Mouse (Mus musculus): Measurements from ENCODE around the gene Mtmr3. TPM values are rescaled to one million over a fixed set of nuclear protein-coding genes. Genes with fewer than 3 reads are reported as not detected.

Mtmr3 gene
- total RNA-seq, 2 experiments from 2014 or later, result 69.3 to 71.4 TPM

Other genes with a start within 250 kb of the Mtmr3 start
- gene Hormad2, start 153.8 kb downstream of the Mtmr3 start, total RNA-seq (2021), result under 1 TPM in 1 of 2 experiments, not detected in 1; 0.45 TPM
- gene Gm11032, start 25.2 kb upstream of the Mtmr3 start, total RNA-seq (2021), result not detected
- gene Ascc2, start 42.9 kb upstream of the Mtmr3 start, total RNA-seq (2021), result 10 to 100 TPM; 20.0 to 22.9 TPM
- 100 to 1,000 TPM; 391 to 441 TPM for gene Uqcr10, start 109.5 kb upstream of the Mtmr3 start, total RNA-seq (2021)
- 10 to 100 TPM; 30.1 to 37.1 TPM for gene Zmat5, start 109.8 kb upstream of the Mtmr3 start, total RNA-seq (2021)
- gene Cabp7, start 151.9 kb upstream of the Mtmr3 start, total RNA-seq (2021), result 100 to 1,000 TPM; 255 to 273 TPM

Measured in layer of hippocampus, postnatal 25 days (tissue).